Mouse (Mus musculus) ES-E14 (cell line): ENCODE data around the gene Tacc2.

Experiments used
- CHD2 ChIP-seq: IDR thresholded peaks from 2 replicates; pipeline ENCODE4 v1.6.1; 2014; ENCODE audit warnings: mild to moderate bottlenecking, low read depth, low read length, inconsistent platforms
- HCFC1 ChIP-seq: IDR thresholded peaks from 2 replicates; pipeline ENCODE4 v1.6.1; 2012; ENCODE audit warnings: low read length, inconsistent platforms, borderline replicate concordance; ENCODE audit not compliant: insufficient read depth
- MAFK ChIP-seq: IDR thresholded peaks from 2 replicates; pipeline ENCODE4 v1.6.1; 2014; ENCODE audit warnings: mild to moderate bottlenecking, low read depth, low read length, inconsistent platforms; ENCODE audit not compliant: insufficient read depth
- ZC3H11A ChIP-seq: IDR thresholded peaks from 2 replicates; pipeline ENCODE4 v1.6.1; 2012; ENCODE audit warnings: low read depth, mild to moderate bottlenecking, inconsistent platforms, low read length, borderline replicate concordance
- ZNF384 ChIP-seq: IDR thresholded peaks from 2 replicates; pipeline ENCODE4 v1.6.1; 2012; ENCODE audit warnings: low read depth, low read length, inconsistent platforms

- TF ChIP-seq MAFK (no peak), CHD2 (no peak), HCFC1 (no peak), ZC3H11A (no peak), ZNF384 (no peak)
Measured at GRCm38 (mm10) chr7:130563276-130563675, 14.0 kb upstream of the Tacc2 start.
